Mouse (Mus musculus): ENCODE measurements around the gene Manba. TPM values are rescaled to one million over a fixed set of nuclear protein-coding genes. Genes with fewer than 3 reads are reported as not detected.

Manba gene
- polyA plus RNA-seq, 1 experiment from 2014 or later: 17.2 TPM

DNA sequence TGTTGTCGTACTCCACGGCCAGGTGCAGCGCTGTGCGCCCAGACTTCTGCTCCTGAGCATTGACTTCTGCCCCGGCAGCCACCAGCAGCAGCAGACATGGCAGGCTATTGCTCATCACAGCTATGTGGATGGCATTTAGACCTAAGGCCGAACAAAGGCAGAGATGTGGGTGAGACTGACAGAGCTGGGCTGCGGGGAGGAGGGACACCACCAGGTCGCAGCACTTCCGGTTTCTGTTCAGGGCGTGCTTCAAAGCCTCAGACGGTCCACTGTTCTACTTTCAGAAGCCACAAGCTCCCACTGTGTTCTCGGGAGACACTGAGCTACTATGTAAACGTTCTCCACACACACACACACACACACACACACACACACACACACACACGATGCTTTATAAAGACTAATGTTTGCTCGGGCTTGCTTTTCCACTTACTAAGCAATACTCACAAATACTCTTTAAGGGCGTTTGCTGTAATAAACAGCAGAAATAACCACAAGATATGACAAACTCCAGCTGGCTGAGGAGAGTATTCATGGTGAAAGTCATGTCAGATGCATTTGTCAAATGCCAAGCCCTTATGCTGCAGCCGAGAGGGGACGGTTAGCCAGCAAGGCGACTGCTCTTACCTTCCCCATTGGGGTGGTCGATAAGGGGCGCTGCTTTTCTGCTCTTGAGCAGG lies 109.0 kb downstream of the Manba start:
- Histone ChIP-seq H3K9me3 (no peaks in the 10 kb centered on the region), H3K4me3 (replicated peaks) (no peak overlapping the region), H3K36me3 (peaks cover 18% of the 10 kb centered on the region), H3K4me1 (replicated peaks) (peaks cover 4% of the 10 kb centered on the region; the same call in 1 of the 2 replicates), H3K27ac (0 out of 2 replicates have a peak overlapping the region, but pooled peaks have one; percentile 48), H3K4me2 (replicated peaks) (no peak overlapping the region), H3K9ac (no peak overlapping the region), H3K27me3 (replicated peaks) (no peaks in the 10 kb centered on the region)
- WGBS: 54% methylated on average over 21 of the region's 21 CpGs
- ATAC-seq: peak; percentile 13; the same call in 1 of the 2 replicates

DNA sequence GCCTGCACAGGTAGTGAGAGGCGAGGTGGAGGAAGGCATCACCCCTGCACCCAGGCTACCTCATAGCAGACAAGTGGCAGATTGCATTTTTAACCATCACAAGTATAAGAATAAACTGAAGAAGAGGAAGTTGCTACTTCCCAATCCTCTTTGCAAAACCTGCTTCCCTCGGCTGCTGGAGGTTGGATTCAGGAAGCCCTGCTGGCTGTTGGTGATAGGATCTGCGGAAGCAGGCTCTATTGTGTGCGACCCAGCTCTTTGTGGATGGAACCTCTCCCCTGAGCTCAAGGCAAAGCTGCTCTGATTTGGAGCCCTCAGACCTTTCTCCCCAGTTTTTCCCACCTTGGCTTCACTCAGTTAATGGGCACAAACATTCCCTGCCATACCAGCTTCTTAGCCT lies 111.6 kb downstream of the Manba start:
- H3K4me1 ChIP-seq (replicated peaks): peaks cover 4% of the 10 kb centered on the region; the same call in 1 of the 2 replicates
- no peaks in the 10 kb centered on the region for H3K9me3 ChIP-seq
- ATAC-seq: no peak
- H3K36me3 ChIP-seq: peaks cover 15% of the 10 kb centered on the region
- WGBS: 48% methylated on average over 4 of the region's 4 CpGs
- H3K27me3 ChIP-seq (replicated peaks): no peaks in the 10 kb centered on the region
- no peak overlapping the region for H3K4me3 ChIP-seq (replicated peaks)
- H3K9ac ChIP-seq: no peak overlapping the region
- peak overlapping the region; percentile 70 for H3K27ac ChIP-seq
- H3K4me2 ChIP-seq (replicated peaks): no peak overlapping the region

GRCm38 (mm10) chr3:135598355-135598754 lies 112.9 kb downstream of the Manba start:
- Histone ChIP-seq H3K36me3 (peaks cover 10% of the 10 kb centered on the region), H3K27me3 (replicated peaks) (no peaks in the 10 kb centered on the region), H3K4me1 (replicated peaks) (peaks cover 4% of the 10 kb centered on the region; the same call in 1 of the 2 replicates), H3K9me3 (no peaks in the 10 kb centered on the region), H3K9ac (no peak overlapping the region), H3K4me2 (replicated peaks) (no peak overlapping the region), H3K27ac (no peak overlapping the region), H3K4me3 (replicated peaks) (no peak overlapping the region)
- ATAC-seq: no peak
- 76% methylated on average over 3 of the region's 3 CpGs for WGBS

DNA sequence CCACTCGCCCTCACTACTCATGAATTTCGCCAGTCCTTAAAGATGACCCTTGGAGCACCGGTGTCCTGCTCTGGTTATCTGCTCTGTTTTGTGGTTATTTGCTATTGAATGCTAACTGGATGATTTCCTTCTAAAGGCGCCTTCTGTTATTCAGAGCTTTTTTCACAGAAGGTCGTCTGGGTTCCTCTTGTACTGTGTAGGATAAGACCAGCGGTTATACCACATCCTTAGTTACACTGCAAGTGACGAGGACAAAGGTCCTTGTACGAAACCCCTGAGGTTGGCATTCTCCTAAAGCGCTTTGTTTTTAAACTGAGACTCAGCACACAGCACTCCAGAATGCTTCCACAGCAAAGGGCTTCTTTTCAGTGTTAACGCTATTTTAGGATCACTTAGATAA lies 117.3 kb downstream of the Manba start:
- H3K27me3 ChIP-seq (replicated peaks): no peaks in the 10 kb centered on the region
- H3K4me2 ChIP-seq (replicated peaks): no peak overlapping the region
- H3K27ac ChIP-seq: no peak overlapping the region
- ATAC-seq: no peak
- WGBS: 83% methylated on average over 10 of the region's 10 CpGs
- peaks cover 14% of the 10 kb centered on the region for H3K36me3 ChIP-seq
- peaks cover 6% of the 10 kb centered on the region for H3K4me1 ChIP-seq (replicated peaks)
- no peaks in the 10 kb centered on the region for H3K9me3 ChIP-seq
- no peak overlapping the region for H3K4me3 ChIP-seq (replicated peaks)
- no peak overlapping the region for H3K9ac ChIP-seq

DNA sequence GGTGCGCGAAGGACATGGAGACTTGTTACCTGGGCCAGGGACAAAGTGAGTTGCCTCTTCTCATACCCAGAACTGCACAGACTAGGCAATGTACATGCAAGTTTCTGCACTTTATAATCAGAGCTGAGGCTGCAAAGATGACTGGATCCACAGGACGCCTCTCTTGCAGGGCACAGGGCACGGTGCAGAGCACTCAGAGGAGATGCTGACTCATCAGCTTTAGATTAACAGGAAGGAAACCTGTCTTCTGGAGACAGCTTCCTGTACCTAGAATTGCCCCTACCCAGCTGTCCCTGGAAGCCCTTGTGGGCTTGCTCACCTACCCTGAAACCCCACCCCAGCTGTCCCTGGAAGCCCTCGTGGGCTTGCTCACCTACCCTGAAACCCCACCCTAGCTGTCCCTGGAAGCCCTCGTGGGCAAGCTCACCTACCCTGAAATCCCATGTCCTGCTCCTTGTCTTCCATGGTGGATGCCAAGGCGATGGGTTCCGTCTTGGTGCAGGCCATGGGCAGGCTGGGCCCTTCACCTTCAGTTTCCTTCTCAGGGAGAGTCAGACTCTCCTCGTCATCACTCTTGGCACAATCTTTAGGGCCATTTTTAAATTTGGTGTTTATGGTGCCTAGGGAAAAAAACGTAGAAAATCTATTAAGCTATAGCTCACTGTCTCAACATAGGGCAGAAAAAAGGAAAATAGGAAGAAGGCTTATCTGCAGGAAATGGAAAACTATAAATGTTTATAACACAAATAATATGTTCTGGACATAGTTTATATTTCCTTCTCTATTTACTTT lies 119.4 kb downstream of the Manba start:
- H3K27me3 ChIP-seq (replicated peaks): no peaks in the 10 kb centered on the region
- no peak overlapping the region for H3K9ac ChIP-seq
- H3K4me2 ChIP-seq (replicated peaks): no peak overlapping the region
- no peak for ATAC-seq
- H3K36me3 ChIP-seq: peaks cover 14% of the 10 kb centered on the region
- peaks cover 6% of the 10 kb centered on the region for H3K4me1 ChIP-seq (replicated peaks)
- H3K27ac ChIP-seq: peak overlapping the region; percentile 46
- H3K9me3 ChIP-seq: no peaks in the 10 kb centered on the region
- 75% methylated on average over 10 of the region's 10 CpGs for WGBS
- no peak overlapping the region for H3K4me3 ChIP-seq (replicated peaks)

GRCm38 (mm10) chr3:135605474-135605873 lies 120.1 kb downstream of the Manba start:
- no peak for ATAC-seq
- Histone ChIP-seq H3K27me3 (replicated peaks) (no peaks in the 10 kb centered on the region), H3K9me3 (no peaks in the 10 kb centered on the region), H3K4me3 (replicated peaks) (no peak overlapping the region), H3K36me3 (peaks cover 11% of the 10 kb centered on the region), H3K4me2 (replicated peaks) (no peak overlapping the region), H3K9ac (no peak overlapping the region), H3K27ac (no peak overlapping the region), H3K4me1 (replicated peaks) (peaks cover 6% of the 10 kb centered on the region)
- 39% methylated on average over 4 of the region's 4 CpGs for WGBS

- Histone ChIP-seq H3K9ac (no peak overlapping the region), H3K36me3 (peaks cover 10% of the 10 kb centered on the region), H3K4me2 (replicated peaks) (no peak overlapping the region), H3K4me1 (replicated peaks) (peaks cover 6% of the 10 kb centered on the region), H3K27me3 (replicated peaks) (no peaks in the 10 kb centered on the region), H3K27ac (no peak overlapping the region), H3K4me3 (replicated peaks) (no peak overlapping the region), H3K9me3 (no peaks in the 10 kb centered on the region)
- 91% methylated on average over 8 of the region's 8 CpGs for WGBS
- ATAC-seq: peak; percentile 55; the same call in 1 of the 2 replicates
These were observed 121.2 kb downstream of the Manba start for GRCm38 (mm10) chr3:135606592-135606991.

GRCm38 (mm10) chr3:135607021-135607420 lies 121.6 kb downstream of the Manba start:
- Histone ChIP-seq H3K4me2 (replicated peaks) (no peak overlapping the region), H3K4me3 (replicated peaks) (no peak overlapping the region), H3K36me3 (peaks cover 10% of the 10 kb centered on the region), H3K9ac (no peak overlapping the region), H3K27me3 (replicated peaks) (no peaks in the 10 kb centered on the region), H3K4me1 (replicated peaks) (peaks cover 6% of the 10 kb centered on the region), H3K9me3 (no peaks in the 10 kb centered on the region), H3K27ac (no peak overlapping the region)
- 63% methylated on average over 9 of the region's 9 CpGs for WGBS
- no peak for ATAC-seq

- Histone ChIP-seq H3K9me3 (no peaks in the 10 kb centered on the region), H3K27me3 (replicated peaks) (no peaks in the 10 kb centered on the region), H3K27ac (no peak overlapping the region), H3K36me3 (peaks cover 12% of the 10 kb centered on the region), H3K4me2 (replicated peaks) (no peak overlapping the region), H3K9ac (no peak overlapping the region), H3K4me1 (replicated peaks) (peaks cover 6% of the 10 kb centered on the region), H3K4me3 (replicated peaks) (no peak overlapping the region)
- 74% methylated on average over 24 of the region's 24 CpGs for WGBS
- ATAC-seq: no peak
These were observed 122.5 kb downstream of the Manba start for GRCm38 (mm10) chr3:135607660-135608473.

DNA sequence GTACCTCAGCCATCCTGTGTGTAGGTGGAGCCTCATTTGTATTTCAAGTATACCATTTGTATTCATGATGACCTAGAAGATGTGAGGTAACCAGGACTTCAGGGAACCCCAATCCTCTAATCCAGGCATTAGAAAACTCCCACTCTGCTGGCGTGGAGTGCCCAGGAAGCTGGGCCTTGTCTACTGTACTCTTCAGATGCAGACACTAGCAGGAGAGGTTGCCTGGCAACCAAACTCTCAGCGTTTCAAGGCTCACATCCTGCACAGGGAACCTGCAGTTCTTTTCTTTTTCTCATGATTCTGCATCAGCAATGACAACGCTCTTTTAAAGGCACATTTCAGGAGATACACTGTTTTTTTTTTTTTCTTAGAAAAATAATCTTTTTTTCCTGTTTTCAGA lies 124.8 kb downstream of the Manba start:
- Histone ChIP-seq H3K4me2 (replicated peaks) (no peak overlapping the region), H3K27me3 (replicated peaks) (no peaks in the 10 kb centered on the region), H3K9me3 (no peaks in the 10 kb centered on the region), H3K9ac (no peak overlapping the region), H3K4me1 (replicated peaks) (no peaks in the 10 kb centered on the region; the same call in 1 of the 2 replicates), H3K4me3 (replicated peaks) (no peak overlapping the region), H3K27ac (no peak overlapping the region), H3K36me3 (0 out of 2 replicates have a peak, but pooled peaks cover 11% of the 10 kb centered on the region)
- ATAC-seq: no peak
- WGBS: 60% methylated on average over 3 of the region's 3 CpGs

DNA sequence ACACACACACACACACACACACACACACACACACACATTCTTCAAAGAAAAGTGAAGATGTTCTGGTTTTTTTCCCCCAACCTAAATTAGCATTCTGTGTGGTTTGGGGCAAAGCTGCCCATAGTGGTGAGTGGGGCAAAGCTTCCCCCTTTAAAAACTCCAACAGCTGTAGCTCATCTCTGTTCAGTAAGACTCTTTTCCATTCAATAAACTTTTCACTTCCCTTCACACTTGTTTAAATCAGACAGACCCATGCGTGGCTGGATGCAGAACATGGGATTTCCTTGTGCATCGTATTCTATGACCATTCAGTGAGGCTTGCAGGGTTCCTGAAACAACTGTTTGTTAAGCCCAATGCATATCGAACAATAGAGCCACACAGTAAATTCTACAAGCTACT lies 129.0 kb downstream of the Manba start:
- 73% methylated on average over 3 of the region's 3 CpGs for WGBS
- no peak overlapping the region for H3K4me2 ChIP-seq (replicated peaks)
- ATAC-seq: no peak
- no peaks in the 10 kb centered on the region for H3K9me3 ChIP-seq
- H3K9ac ChIP-seq: no peak overlapping the region
- no peaks in the 10 kb centered on the region for H3K27me3 ChIP-seq (replicated peaks)
- no peak overlapping the region for H3K4me3 ChIP-seq (replicated peaks)
- no peak overlapping the region for H3K27ac ChIP-seq
- H3K36me3 ChIP-seq: peaks cover 24% of the 10 kb centered on the region
- no peaks in the 10 kb centered on the region for H3K4me1 ChIP-seq (replicated peaks)

- Histone ChIP-seq H3K27ac (no peak overlapping the region), H3K36me3 (peaks cover 24% of the 10 kb centered on the region), H3K9me3 (no peaks in the 10 kb centered on the region), H3K4me3 (replicated peaks) (no peak overlapping the region), H3K4me2 (replicated peaks) (no peak overlapping the region), H3K27me3 (replicated peaks) (no peaks in the 10 kb centered on the region), H3K9ac (no peak overlapping the region), H3K4me1 (replicated peaks) (no peaks in the 10 kb centered on the region)
- 89% methylated on average over 7 of the region's 7 CpGs for WGBS
- no peak for ATAC-seq
These were observed 131.3 kb downstream of the Manba start for GRCm38 (mm10) chr3:135616730-135617129.
